Mouse (Mus musculus) heart, adult 2 months (tissue): ENCODE results near the gene Nat8f7.
"Not testable (repeated sequence)": the region's sequence is repeated elsewhere in the genome, so short reads cannot be mapped to it uniquely, and the experiment has no call there.

Source experiments
- CTCF ChIP-seq: fragments of 200-600 bp; IDR thresholded peaks from 2 replicates; pipeline ENCODE4 v1.8.1; 2022; ENCODE audit warnings: antibody characterized with exemption, mild to moderate bottlenecking, moderate library complexity
- EP300 ChIP-seq: fragments of 200-500 bp; IDR thresholded peaks from 2 replicates; pipeline ENCODE4 v1.6.1; 2011; ENCODE audit warnings: low read depth, low read length, control low read depth; ENCODE audit not compliant: insufficient read depth
- POLR2A ChIP-seq: fragments of 200-500 bp; IDR thresholded peaks from 2 replicates; pipeline ENCODE4 v1.6.1; 2011; ENCODE audit warnings: mild to moderate bottlenecking, low read depth, low read length, control low read depth; ENCODE audit not compliant: insufficient read depth

- not testable (repeated sequence) for TF ChIP-seq CTCF, POLR2A, EP300
Measured at GRCm38 (mm10) chr6:85755705-85756249, 42.8 kb upstream of the Nat8f7 start.
